Mouse (Mus musculus): Measurements from ENCODE around the gene Abcc9. TPM values are rescaled to one million over a fixed set of nuclear protein-coding genes. Genes with fewer than 3 reads are reported as not detected.

Gene Abcc9
- polyA plus RNA-seq, 2 experiments from 2014 or later, result not detected

DNA sequence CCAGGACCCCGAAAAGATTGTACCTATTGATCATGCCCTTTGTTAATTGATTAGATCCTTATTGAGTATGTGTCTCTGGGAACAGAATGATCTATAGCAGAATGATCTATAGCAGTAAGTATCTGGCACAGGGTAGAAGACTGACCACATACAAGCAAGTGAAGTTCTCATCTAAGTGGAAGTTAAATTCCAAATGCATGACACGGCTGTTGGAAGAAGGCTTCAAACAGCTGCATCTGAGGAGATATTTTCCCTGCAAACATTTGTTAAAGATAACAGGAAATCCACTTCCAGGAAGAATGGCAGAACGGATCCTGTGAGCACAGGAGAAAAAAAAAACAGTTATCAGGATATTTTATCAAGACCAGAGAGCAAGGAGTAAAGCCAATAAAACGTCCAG, 158.5 kb downstream of the Abcc9 start:
- ATAC-seq, result no peak

DNA sequence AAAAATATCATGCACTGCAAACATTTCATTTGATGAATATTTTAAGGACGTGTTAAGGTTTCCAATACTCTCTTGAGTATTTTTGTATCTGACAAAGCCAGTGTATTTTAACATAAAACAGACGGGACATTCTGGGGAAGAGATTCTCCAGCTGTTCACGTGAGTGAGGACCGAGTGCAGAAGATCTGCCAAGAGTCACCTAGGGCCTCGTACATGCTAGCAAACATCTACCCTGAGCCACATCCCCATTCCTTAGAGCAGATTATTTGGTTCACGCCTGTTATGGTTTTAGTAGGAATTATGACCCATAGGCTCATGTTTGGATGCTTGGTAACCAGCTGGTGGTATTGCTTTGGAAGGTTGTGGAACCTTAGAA, 159.3 kb downstream of the Abcc9 start:
- ATAC-seq, result no peak

DNA sequence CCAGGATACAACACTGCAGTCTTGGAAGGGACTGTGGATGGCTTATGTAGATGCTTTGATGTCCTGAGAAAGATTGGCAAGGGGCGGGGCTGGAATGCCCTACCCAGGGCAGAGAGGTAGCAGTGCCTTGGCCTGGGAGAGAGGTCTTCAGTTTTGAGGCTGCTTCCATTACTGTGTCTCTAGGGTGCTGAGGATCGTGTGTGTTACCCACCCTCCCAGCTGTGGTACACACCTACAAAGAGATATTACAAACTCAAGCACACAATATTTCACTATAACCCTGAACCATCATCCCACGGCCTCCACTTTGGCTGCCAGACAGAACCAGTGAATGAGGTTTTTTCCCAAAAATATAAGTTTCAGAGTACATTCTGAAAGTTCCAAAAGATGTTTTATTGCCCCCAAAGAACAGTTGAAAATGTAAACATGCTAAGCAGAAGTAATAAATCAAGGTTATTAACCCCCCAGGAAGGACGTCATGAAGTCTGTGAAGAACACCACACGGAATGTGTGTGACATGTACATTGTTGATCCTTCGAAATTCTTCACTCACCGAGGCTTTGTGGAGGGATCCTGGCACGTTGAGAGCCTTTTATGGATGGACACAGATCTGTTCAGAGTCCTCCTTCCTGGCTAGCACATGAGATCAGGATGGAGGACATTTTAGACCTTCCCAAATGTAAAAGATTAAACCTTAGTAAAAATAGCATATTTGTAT, 159.9 kb downstream of the Abcc9 start:
- no peak for ATAC-seq

DNA sequence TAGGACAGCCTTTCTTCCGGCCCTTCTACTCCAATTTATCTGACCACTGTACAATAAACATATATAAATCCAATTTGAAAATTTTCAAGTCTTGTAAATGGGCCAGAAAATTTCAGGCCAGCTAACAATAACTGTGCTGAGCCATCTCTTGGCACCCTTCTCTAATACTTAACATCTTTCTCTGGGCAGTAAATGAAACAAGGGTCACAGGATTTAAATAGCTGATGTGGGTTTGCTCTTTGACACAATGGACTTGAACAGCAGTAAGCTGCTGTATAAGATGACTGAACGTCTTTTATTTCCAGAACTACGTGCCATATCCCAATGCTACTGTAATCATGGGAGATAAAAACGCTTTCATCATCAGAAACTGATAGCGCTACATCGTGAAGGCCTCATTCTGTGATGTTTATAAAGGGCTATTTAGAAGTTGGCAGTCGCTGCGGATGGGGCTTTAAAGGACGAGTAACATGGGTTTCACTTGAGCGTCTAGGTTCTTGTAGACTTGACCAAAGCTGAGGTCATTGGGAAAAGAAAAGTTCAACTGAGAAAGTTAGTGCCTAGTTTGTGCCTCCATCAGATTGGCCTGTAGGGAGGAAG, 161.5 kb downstream of the Abcc9 start:
- no peak for ATAC-seq

DNA sequence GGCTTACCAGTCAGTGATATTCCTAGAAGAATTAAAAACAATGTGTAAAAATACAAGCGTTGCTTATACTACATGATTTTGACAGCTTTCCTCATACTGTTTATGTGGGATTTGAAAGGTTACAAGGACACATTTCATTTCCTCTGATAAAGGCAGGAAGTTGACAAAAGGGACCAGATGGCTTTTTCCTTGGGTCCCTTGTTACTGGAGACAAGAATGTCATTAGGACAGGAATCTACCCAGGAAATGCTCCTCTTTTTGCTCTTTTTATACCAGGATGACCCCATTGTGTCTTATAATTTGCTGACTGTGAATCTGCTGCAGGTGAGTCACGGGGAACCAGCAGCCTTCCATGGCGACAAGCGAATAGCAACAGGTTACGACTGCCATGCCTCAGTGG, 162.0 kb downstream of the Abcc9 start:
- ATAC-seq, result no peak

DNA sequence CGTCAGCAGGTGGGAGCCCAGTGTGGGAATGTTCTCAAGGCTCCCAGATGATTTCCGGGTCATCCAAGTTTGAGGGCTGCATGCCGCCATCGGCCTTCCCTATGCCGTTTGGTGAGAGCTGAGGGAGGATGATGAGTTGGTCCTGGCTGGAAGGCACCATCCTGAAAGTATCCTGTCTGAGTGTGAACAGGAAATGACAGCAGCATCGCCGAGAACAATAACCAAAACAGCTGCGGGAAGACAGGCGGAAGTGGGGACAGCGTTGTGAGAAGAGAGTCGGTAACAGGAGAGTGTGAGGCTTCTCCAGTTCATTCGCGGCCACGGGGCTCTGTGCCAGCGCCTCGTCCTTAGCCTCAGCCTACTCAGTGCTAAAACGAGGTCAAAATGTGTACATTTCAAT, 163.6 kb downstream of the Abcc9 start:
- peak; percentile 89 for ATAC-seq

Other genes with a start within 250 kb of the Abcc9 start
- not detected for gene Gys2, start 229.2 kb downstream of the Abcc9 start, polyA plus RNA-seq (2017; shearing (Covaris generic))
- 100 to 1,000 TPM in 1 of 2 experiments, 10 to 100 TPM in 1; 95.9 to 136 TPM for gene Ldhb, start 194.4 kb downstream of the Abcc9 start, polyA plus RNA-seq (2017; shearing (Covaris generic))
- not detected for gene Kcnj8, start 130.7 kb downstream of the Abcc9 start, polyA plus RNA-seq (2017; shearing (Covaris generic))
- gene Cmas, start 54.4 kb upstream of the Abcc9 start, polyA plus RNA-seq (2017; shearing (Covaris generic)), result 10 to 100 TPM; 10.1 to 16.0 TPM
- gene Sult6b2, start 102.2 kb upstream of the Abcc9 start, polyA plus RNA-seq (2017; shearing (Covaris generic)), result not detected